Mouse (Mus musculus) small intestine, adult 2 months (tissue): ENCODE results near the gene Tmem239.

Source experiments
- CTCF ChIP-seq: fragments of 200-500 bp; IDR thresholded peaks from 2 replicates; pipeline ENCODE4 v1.5.1; 2012; ENCODE audit warnings: low read depth, mild to moderate bottlenecking, control low read depth, inconsistent platforms, low read length, moderate library complexity, mixed read lengths; ENCODE audit not compliant: insufficient replicate concordance, insufficient read length; ENCODE audit errors: extremely low read depth
- POLR2A ChIP-seq: fragments of 200-500 bp; IDR thresholded peaks from 2 replicates; pipeline ENCODE4 v1.6.1; 2012; ENCODE audit warnings: low read depth, mild to moderate bottlenecking, control low read depth, inconsistent platforms, low read length, moderate library complexity

- TF ChIP-seq CTCF = no peak
- TF ChIP-seq POLR2A = no peak
These were observed 25.9 kb downstream of the Tmem239 start for GRCm38 (mm10) chr2:130432157-130432556.
